Mouse (Mus musculus): ENCODE results near the gene Casc1.

- no peak for TF ChIP-seq USF1 (IDR thresholded peaks at IDR 0.05; ENCODE audit: low read depth)
- no peak for TF ChIP-seq POLR2A (IDR thresholded peaks at IDR 0.05; ENCODE audit: insufficient read length, low read depth)
- no peak for TF ChIP-seq TCF12 (IDR thresholded peaks at IDR 0.05; ENCODE audit: insufficient read depth, poor library complexity, severe bottlenecking)
- TF ChIP-seq TCF3 (IDR thresholded peaks at IDR 0.05; ENCODE audit: insufficient read length, low read depth): no peak
- no peak for TF ChIP-seq E2F4 (IDR thresholded peaks at IDR 0.05; ENCODE audit: insufficient read depth)
- TF ChIP-seq MYOG (IDR thresholded peaks at IDR 0.05; ENCODE audit: control insufficient read depth in 1 of 3, insufficient read depth in 1 of 3, insufficient read length in 2 of 3, low read depth in 2 of 3): no peak
- TF ChIP-seq MAX (IDR thresholded peaks at IDR 0.05; ENCODE audit: low read depth): no peak
Observed at GRCm38 (mm10) chr6:145193446-145193845, 17.4 kb downstream of the Casc1 start.
